Mouse (Mus musculus) macrophage (primary cell): ENCODE results near the gene Tbc1d1. TPM values are rescaled to one million over a fixed set of nuclear protein-coding genes. Genes with fewer than 3 reads are reported as not detected.
"Not testable (repeated sequence)": the region's sequence is repeated elsewhere in the genome, so short reads cannot be mapped to it uniquely, and the experiment has no call there.

Source experiments
- H3K27ac ChIP-seq: fragments of 350-480 bp; formaldehyde crosslinking; 2 replicates; pipeline ENCODE4 v1.9.0; 2021
- H3K36me3 ChIP-seq: fragments of 350-480 bp; formaldehyde crosslinking; 2 replicates; pipeline ENCODE4 v1.9.0; 2021; ENCODE audit errors: inconsistent target
- H3K4me3 ChIP-seq: fragments of 350-480 bp; formaldehyde crosslinking; 2 replicates; pipeline ENCODE4 v1.9.0; 2021; ENCODE audit errors: inconsistent target
- H3K79me2 ChIP-seq: fragments of 350-480 bp; formaldehyde crosslinking; 2 replicates; pipeline ENCODE4 v1.9.0; 2021; ENCODE audit errors: inconsistent target
- WGBS: methylation state at CpG from one replicate; pipeline ENCODE4 v1.1.7; 2026; ENCODE audit warnings: inconsistent platforms; ENCODE audit not compliant: missing documents; 5-methylcytosine and 5-hydroxymethylcytosine counted together
- polyA plus RNA-seq: library from polyadenylated mRNA; stranded (reverse); fragments of 250-400 nt; gene quantifications from 3 replicates; pipeline ENCODE4 v1.2.4, GENCODE M21; 2018; ENCODE audit warnings: inconsistent platforms

Tbc1d1 gene
- polyA plus RNA-seq, 1 experiment from 2014 or later = 46.9 TPM

DNA sequence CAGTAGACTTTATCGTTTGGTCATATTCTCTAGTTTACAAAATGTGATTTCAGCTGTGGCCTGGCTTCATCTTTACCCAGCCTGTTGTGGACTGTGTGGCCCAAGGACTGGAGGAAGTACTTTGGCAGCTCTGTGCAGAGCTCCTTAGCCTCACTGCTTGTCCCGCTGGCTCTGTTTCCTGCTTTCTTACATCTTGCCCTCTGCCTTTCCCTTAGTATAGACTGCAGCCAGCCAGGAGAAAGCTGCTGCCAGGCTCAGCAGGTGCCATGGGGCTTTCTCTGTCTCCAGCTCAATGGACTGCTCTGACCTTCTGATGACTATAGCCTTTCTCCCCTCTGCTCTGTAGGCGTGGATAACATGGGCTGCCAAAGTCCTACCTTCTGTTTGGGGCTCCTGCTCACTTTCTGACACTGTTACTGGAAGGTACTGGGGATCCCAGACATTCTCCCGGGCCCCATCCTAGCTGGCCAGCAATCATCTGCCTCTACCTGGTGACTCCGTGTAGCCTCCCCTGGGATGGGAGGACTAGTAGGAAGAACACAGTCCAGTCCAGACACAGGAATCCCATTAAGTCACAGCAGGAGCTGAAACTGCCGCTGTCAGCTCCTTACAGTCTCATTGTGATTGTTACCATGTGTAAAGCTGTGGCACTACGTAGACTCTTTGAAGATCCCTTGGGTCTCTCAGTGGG is 171.3 kb downstream of the Tbc1d1 start:
- Histone ChIP-seq H3K79me2 (no peaks in the 10 kb centered on the region), H3K27ac (peak overlapping the region; percentile 60), H3K36me3 (peaks cover 34% of the 10 kb centered on the region; the same call in 1 of the 2 replicates), H3K4me3 (no peak overlapping the region)
- 88% methylated on average over 7 of the region's 7 CpGs for WGBS

DNA sequence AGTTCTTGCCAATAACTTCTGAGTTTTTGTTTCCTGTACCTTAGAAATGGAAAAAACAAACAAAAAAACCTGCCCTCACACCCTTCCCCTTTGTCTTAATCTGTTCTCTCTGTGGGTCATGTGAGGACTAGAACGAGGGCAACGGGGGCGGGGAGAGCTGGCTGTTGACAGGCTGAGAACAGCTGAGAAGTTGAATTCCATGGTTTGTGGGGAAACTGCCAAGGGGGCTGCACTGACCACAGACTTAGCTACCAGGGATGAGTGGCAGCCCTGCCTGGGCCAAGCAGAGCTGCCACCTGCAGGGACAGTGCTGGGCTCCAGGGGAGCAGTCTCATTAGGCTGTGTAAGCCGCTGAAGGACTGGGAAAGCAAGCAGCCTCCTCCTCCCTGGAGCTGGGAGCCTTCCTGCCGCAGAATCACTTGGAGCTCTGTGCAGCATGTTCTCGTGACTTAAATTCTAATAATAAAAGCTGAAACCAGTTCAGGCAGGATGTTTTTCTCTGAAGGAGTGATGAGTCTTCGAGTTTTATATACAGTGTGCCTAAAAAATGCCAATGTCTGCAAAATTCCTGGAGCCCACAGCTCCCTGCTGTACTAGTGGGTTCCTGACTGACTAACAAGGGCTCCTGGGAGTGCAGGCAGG is 180.8 kb downstream of the Tbc1d1 start:
- no peaks in the 10 kb centered on the region; the same call in 1 of the 2 replicates for H3K79me2 ChIP-seq
- no peak overlapping the region for H3K4me3 ChIP-seq
- H3K36me3 ChIP-seq = peaks cover 19% of the 10 kb centered on the region; the same call in 1 of the 2 replicates
- under 1% methylated on average over 7 of the region's 7 CpGs for WGBS
- peak overlapping the region; percentile 100 for H3K27ac ChIP-seq

DNA sequence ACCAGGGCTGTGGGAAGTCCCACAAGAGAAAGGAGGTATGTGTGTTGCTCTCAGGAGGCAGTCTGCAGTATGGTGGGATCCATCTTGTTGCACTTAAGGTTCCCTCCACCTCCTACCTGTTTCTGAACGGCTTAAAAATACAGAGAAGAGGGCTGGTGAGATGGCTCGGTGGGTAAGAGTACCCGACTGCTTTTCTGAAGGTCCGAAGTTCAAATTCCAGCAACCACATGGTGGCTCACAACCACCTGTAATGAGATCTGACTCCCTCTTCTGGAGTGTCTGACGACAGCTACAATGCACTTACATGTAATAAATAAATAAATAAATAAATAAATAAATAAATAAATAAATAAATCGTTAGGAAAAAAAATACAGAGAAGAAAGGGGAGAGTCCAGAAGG is 182.7 kb downstream of the Tbc1d1 start:
- not testable (repeated sequence) for H3K36me3 ChIP-seq, H3K79me2 ChIP-seq, H3K4me3 ChIP-seq
- WGBS = 90% methylated on average over 6 of the region's 6 CpGs
- peak overlapping the region; percentile 100 for H3K27ac ChIP-seq

DNA sequence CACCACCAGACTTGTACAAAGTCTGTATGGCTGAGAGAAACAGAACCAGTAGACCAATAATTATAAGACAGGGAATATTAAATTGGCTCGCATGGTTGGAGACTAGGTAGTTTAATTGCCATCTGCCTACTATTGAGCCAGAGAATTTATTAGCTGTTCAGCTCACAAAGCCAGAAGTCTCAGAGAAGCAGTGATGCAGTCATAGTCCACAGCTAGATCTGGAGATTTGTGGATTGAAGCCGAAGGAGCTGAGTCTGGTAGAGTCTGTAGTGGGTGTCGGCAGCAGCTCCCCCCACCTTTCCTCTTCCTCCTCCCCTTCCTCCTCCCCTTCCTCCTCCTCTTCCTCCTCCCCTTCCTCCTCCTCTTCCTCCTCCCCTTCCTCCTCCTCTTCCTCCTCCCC is 184.3 kb downstream of the Tbc1d1 start:
- H3K36me3 ChIP-seq = 0 out of 2 replicates have a peak, but pooled peaks cover 4% of the 10 kb centered on the region
- no peaks in the 10 kb centered on the region; the same call in 1 of the 2 replicates for H3K79me2 ChIP-seq
- H3K27ac ChIP-seq = peak overlapping the region; percentile 100
- 88% methylated on average over 3 of the region's 3 CpGs for WGBS
- H3K4me3 ChIP-seq = no peak overlapping the region

DNA sequence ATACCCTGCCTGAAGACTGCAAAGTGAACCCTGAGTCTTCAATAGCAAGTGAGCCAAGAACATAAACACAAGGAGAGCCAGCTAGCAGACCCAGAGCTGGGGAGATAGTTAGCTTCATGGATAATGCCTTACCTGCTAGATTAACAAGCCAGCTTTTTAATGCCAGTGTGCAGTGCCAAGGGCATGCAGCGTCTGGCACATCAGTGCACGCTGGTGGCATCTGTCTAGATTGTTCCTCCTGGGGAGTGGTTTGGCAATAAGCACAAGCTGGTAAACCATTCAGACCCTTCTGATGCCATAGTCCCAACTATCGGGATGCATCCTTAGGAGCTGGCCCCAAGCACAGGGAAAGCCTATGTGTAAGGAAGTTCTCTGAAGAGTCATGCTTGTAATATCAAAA is 185.6 kb downstream of the Tbc1d1 start:
- no peak overlapping the region for H3K4me3 ChIP-seq
- H3K36me3 ChIP-seq = peaks cover 16% of the 10 kb centered on the region
- no peaks in the 10 kb centered on the region; the same call in 1 of the 2 replicates for H3K79me2 ChIP-seq
- H3K27ac ChIP-seq = peak overlapping the region; percentile 100
- 28% methylated on average over 3 of the region's 3 CpGs for WGBS

DNA sequence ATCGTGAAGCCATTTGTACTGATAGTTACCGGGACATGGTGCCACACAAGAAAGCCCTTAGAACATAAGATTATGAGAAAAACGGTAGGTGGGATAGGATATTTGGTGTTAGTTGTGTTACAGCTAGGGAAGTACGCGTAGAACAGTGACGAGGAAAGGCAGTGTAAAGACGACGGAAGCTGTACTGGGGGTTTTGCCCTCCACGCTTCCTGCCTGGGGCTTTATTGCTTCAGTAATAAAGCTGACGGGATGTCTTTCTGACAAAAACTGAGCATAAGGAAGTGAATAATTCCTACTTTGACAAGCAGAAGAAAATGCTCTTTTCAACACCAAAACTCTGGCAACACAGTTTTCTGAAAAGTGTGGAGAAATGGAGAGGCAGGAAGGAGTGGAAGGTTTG is 186.0 kb downstream of the Tbc1d1 start:
- Histone ChIP-seq H3K79me2 (no peaks in the 10 kb centered on the region; the same call in 1 of the 2 replicates), H3K36me3 (peaks cover 20% of the 10 kb centered on the region), H3K4me3 (no peak overlapping the region), H3K27ac (peak overlapping the region; percentile 100)
- 6% methylated on average over 10 of the region's 10 CpGs for WGBS

DNA sequence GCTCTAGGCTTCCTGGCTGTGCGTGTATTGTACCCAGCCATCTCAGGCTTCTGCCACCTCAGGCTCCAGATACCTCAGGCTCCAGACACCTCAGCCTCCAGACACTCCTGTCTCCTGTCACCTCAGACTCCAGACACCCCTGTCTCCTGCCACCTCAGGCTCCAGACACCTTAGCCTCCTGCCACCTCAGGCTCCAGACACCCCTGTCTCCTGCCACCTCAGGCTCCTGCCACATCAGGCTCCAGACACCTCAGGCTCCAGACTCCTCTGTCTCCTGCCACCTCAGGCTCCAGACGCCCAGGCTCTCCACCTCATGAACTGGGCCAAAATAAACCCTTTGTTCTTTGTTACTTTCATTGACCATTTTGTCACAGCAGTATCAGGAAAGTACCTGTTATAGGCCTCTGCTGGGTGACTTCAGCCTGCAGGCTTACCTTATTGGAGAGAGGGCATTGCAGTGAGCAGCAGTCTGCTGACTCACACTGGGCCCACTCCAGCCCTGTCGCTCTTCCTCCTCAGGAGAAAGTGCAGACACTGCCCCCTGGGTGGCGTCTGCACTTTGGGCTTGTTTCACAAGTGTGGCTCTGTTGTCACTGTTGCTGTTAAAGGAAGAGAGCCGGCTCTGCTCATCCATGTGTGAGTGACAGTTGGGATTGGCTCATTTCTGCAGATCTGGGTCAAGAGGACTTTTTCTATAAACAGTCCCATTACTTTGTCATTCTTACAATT is 188.0 kb downstream of the Tbc1d1 start:
- WGBS = 28% methylated on average over 5 of the region's 5 CpGs
- H3K36me3 ChIP-seq = peaks cover 32% of the 10 kb centered on the region
- H3K4me3 ChIP-seq = no peak overlapping the region
- no peaks in the 10 kb centered on the region for H3K79me2 ChIP-seq
- peak overlapping the region; percentile 100 for H3K27ac ChIP-seq

DNA sequence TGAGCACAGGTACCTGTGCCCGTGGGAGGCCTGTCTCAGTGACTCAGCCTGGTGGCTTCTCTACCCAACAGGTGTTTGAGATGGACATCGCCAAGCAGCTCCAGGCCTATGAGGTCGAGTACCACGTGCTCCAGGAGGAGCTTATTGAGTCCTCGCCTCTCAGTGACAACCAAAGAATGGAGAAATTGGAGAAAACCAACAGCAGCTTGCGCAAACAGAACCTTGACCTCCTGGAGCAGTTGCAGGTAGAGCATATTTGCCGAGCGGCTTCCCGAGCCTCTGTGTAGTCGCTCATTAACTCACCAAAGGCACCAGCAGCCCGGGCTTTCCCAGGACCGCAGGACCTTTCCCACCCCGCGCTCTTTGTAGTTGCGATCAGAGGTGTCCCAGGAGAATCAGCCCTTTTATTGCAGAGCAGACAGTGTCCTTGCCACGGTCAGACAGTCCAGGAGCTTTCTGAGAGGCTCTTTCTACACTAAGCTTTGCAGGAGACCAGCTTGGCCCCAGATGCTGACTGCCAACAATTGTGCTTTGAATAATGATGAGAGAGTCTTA is 189.2 kb downstream of the Tbc1d1 start:
- H3K79me2 ChIP-seq = no peaks in the 10 kb centered on the region
- peaks cover 41% of the 10 kb centered on the region for H3K36me3 ChIP-seq
- H3K27ac ChIP-seq = peak overlapping the region; percentile 100
- 90% methylated on average over 16 of the region's 16 CpGs for WGBS
- no peak overlapping the region for H3K4me3 ChIP-seq

DNA sequence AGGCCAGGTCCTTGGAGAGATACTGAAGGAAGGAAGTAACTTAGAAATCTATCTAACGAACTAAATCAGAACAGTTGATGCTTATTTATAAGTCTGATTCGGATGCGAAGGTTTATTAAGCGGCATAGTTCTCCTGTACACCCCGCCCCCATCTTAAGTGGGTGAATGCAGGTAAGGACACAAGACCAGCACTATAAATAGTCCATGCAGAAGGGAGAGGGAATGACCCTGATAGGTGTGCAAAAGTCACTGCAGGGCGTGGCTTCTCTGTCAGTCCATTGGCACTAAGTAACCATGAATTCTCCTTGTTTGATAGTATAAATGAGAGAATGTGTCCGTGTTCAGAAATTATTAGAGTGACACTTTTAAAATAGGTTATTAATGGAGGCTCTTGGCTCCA is 189.7 kb downstream of the Tbc1d1 start:
- H3K4me3 ChIP-seq = no peak overlapping the region
- H3K79me2 ChIP-seq = no peaks in the 10 kb centered on the region
- 95% methylated on average over 7 of the region's 7 CpGs for WGBS
- H3K36me3 ChIP-seq = peaks cover 43% of the 10 kb centered on the region
- peak overlapping the region; percentile 100; the same call in 1 of the 2 replicates for H3K27ac ChIP-seq

DNA sequence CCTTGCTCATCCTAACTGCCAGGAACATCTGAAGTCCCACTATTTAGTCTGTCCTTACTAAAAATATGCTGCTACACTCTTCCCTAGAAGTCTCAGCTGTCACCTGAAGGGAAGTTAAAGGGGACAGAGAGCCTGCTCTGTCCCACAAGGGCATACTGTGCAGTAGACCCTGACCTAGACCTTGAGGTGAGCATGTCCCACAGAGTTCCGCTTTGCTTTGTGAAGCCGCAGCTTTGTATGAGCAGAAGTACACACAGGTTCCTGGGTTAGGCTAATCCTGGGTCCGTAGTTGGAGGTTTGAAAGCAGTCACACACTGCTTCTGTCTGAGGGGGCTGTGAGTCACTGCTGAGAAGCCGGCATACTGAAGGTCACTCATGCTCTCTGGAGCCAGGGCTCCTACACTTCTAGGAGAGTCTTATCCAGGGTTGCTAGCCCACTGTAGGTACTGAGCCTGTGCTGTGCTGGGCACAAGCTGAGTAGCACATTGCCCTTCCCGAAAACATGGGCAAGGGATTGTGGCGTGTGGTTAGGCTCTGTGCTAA is 190.3 kb downstream of the Tbc1d1 start:
- Histone ChIP-seq H3K27ac (no peak overlapping the region), H3K4me3 (no peak overlapping the region), H3K79me2 (no peaks in the 10 kb centered on the region), H3K36me3 (peaks cover 46% of the 10 kb centered on the region)
- WGBS = 94% methylated on average over 6 of the region's 6 CpGs

DNA sequence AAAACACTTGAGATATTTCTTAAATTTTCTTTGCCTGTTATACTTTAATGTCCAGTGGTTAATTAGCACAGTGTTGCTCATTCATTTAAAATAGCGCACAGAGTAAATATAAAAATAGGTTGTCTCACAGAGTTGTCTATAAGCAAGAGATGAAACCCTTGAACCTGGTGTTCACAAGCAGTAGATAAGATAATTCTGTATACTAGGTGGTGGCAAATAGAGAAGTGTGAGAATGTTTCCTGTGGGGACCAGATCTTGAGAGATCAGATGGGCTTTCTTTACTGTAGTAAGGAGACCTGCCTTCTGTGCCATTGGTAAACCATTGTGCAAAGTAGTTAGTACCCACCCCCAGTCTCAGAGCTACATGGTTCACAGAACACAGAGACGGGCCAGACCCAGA is 192.1 kb downstream of the Tbc1d1 start:
- H3K79me2 ChIP-seq = no peaks in the 10 kb centered on the region
- no peak overlapping the region for H3K27ac ChIP-seq
- 92% methylated on average over 2 of the region's 2 CpGs for WGBS
- H3K36me3 ChIP-seq = peaks cover 46% of the 10 kb centered on the region
- no peak overlapping the region for H3K4me3 ChIP-seq

DNA sequence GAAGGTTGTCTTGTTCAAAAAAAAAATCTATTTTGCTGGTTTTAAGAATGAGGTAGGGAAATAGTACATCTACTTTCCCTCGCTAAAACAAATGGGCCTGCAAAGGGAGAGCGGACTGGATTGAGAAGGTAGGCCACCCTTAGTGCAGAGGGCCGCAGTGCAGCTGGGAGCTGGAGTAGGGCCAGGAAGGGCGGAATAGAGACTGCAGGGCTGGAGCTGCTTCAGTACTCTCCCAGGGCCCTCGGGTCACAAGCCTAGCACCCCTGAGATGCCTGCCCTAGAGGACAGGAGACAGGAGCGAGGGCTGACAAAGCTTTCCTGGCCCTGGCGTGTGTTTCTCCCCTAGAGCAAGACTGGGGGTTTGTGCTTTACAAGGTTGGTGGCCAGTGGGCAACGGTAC is 192.7 kb downstream of the Tbc1d1 start:
- no peak overlapping the region for H3K27ac ChIP-seq
- H3K4me3 ChIP-seq = no peak overlapping the region
- H3K79me2 ChIP-seq = no peaks in the 10 kb centered on the region
- peaks cover 46% of the 10 kb centered on the region for H3K36me3 ChIP-seq
- 94% methylated on average over 8 of the region's 8 CpGs for WGBS

DNA sequence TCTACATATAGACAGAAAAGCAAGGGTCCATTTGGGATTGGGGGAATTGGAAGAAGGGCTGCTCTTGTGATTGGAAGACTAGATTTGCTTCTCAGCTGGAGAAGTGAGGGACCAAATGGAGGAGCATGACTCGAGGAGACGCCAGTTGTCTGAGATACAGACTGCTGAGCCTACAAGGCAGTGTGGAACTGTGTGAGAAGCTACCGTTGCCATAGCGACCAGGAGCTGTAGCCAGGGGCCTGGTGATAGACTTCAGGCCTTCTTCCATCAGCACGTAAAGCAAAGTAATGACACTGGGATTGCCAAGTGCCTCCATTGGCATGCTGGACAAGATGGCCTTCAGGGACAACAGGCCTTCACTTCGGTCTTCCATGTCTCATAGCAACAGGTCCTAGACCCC is 195.9 kb downstream of the Tbc1d1 start:
- 97% methylated on average over 6 of the region's 6 CpGs for WGBS
- H3K79me2 ChIP-seq = no peaks in the 10 kb centered on the region
- peaks cover 28% of the 10 kb centered on the region for H3K36me3 ChIP-seq
- no peak overlapping the region for H3K27ac ChIP-seq
- no peak overlapping the region for H3K4me3 ChIP-seq
